Mouse (Mus musculus): ENCODE measurements at regions not wholly inside any gene's neighbourhood (a gene's known extent, or its start where the extent isn't known, plus 50 kb on each side); places are given as distances from the start of the nearest gene placed in this dataset.

GRCm38 (mm10) chr16:54440932-54441331 lies 856.9 kb downstream of the Zpld1 start:
- DNase-seq (ENCODE audit: low read depth, low spot score) = peak; percentile 62

- no peak for DNase-seq (ENCODE audit: low read depth, low spot score)
Observed at GRCm38 (mm10) chr16:54406638-54407037, 891.1 kb downstream of the Zpld1 start.

- DNase-seq (ENCODE audit: low read depth, low spot score) = no peak
Observed at GRCm38 (mm10) chr16:54384019-54384418, 913.8 kb downstream of the Zpld1 start.

GRCm38 (mm10) chr16:54374990-54375389 lies 922.8 kb downstream of the Zpld1 start:
- DNase-seq (ENCODE audit: low read depth, low spot score) = peak; percentile 48

- DNase-seq (ENCODE audit: low read depth, low spot score) = no peak
Observed at GRCm38 (mm10) chr16:54354423-54354822, 943.4 kb downstream of the Zpld1 start.

- DNase-seq (ENCODE audit: low read depth, low spot score) = no peak
Observed at GRCm38 (mm10) chr16:54348814-54349213, 949.0 kb downstream of the Zpld1 start.

- no peak for DNase-seq (ENCODE audit: low read depth, low spot score)
Observed at GRCm38 (mm10) chr16:54346086-54346789, 951.5 kb downstream of the Zpld1 start.

All from telencephalon, adult 2 months (tissue).